Mouse (Mus musculus) adipose tissue, adult 10 weeks (tissue): ENCODE data around the gene Gm11595. TPM values are rescaled to one million over a fixed set of nuclear protein-coding genes. Genes with fewer than 3 reads are reported as not detected.

ENCODE experiments used
- polyA plus RNA-seq: library from polyadenylated mRNA; stranded (reverse); fragments of 350-450 nt; fragmentation: Illumina TruSeq; extraction: RNeasy Lipid Tissue Mini Kit (QIAGEN cat#74804); gene quantifications from one replicate; pipeline ENCODE4 v1.2.3, GENCODE M21; 2014; ENCODE audit warnings: low read depth, low replicate concordance

Gene Gm11595
- polyA plus RNA-seq, result not detected

GRCm38 (mm10) chr11:99772813-99773212 lies at the start of gene Gm11595:
Gene Gm11595 (minus strand): TSS chr11:99772913.

DNA sequence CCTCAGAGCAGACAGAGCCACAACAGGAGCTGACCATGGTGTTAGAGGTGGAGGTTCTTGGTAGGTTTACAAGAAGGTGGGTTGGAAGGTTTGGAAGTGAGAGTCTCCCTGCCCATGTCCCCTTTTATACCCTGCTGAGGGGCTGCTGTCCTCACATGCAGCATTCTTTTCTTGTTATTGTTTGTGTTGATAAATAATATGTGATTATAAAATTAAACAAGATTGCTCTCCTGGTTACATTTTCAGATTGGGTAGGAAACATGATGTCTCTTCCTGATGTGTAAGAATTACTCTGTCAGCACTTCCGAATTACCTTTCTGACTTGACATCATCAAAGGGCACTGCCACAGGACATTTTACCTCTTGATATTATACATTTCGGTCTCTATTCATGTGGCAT lies 42.9 kb upstream of the Gm11595 start, which contains the start of gene Gm11564:
Gm11564 (minus strand) TSS at position 101 of the 400 bp plus-strand sequence.

GRCm38 (mm10) chr11:99809792-99810191 lies 37.1 kb upstream of the Gm11595 start, which contains the start of gene Krtap4-13:
Gene Krtap4-13 (minus strand): TSS chr11:99809892.

DNA sequence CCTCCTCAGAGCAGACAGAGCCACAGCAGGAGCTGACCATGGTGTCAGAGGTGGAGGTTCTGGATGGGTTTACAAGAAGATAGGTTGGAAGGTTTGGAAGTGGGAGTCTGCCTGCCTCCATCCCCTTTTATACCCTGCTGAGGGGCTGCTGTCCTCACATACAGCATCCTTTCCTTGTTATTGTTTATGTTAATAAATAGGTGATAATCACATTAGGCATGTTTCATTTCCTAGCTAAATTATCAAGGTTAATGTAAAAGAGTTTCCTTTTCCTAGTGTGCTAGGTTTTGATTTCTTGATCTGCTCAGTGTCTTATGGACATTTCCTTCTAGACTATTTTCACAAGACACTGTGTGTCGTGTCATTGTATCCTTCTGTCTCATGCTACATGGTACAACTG lies 31.6 kb upstream of the Gm11595 start, which contains the start of gene Gm11554:
Gm11554 (minus strand) TSS at position 101 of the 400 bp plus-strand sequence.

DNA sequence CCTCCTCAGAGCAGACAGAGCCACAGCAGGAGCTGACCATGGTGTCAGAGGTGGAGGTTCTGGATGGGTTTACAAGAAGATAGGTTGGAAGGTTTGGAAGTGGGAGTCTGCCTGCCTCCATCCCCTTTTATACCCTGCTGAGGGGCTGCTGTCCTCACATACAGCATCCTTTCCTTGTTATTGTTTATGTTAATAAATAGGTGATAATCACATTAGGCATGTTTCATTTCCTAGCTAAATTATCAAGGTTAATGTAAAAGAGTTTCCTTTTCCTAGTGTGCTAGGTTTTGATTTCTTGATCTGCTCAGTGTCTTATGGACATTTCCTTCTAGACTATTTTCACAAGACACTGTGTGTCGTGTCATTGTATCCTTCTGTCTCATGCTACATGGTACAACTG lies 26.1 kb upstream of the Gm11595 start, which contains the start of gene Gm11569:
Gm11569 (minus strand) TSS at position 101 of the 400 bp plus-strand sequence.

DNA sequence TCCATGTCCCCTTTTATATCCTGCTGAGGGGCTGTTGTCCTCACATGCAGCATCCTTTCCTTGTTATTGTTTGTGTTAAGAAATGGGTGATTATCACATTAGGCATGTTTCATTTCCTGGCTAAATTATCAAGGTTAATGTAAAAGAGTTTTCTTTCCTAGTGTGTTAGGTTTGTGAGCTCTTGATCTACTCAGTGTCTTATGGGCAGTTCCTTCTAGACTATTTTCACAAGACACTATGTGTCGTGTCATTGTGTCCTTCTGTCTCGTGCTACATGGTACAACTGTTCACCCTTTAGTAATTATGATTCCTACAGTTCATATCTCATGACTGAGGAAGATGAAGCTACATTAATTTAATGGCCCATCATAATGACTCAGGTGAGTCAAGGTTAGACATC lies 20.7 kb upstream of the Gm11595 start, which contains the start of gene Gm11596:
Gm11596 (minus strand) TSS at position 101 of the 400 bp plus-strand sequence.

GRCm38 (mm10) chr11:99784900-99785299 lies 12.2 kb upstream of the Gm11595 start, which contains the start of gene Krtap4-9:
Gene Krtap4-9 (plus strand): TSS chr11:99785200.

DNA sequence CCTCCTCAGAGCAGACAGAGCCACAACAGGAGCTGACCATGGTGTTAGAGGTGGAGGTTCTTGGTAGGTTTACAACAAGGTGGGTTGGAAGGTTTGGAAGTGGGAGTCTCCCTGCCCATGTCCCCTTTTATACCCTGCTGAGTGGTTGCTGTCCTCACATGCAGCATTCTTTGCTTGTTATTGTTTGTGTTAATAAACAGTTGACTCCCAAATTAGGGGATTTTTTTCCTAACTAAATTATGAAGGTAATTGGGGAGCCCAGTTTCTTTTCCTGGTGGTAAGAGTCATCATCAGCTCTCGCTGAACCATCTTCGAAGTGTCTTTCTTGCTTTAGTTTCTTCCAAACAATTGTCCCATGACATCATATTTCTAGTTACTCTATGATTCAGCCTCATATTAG lies 7.9 kb upstream of the Gm11595 start, which contains the start of gene Krtap4-8:
Krtap4-8 (minus strand) TSS at position 101 of the 400 bp plus-strand sequence.

GRCm38 (mm10) chr11:99734190-99734589 lies 38.5 kb downstream of the Gm11595 start, which contains the start of gene Gm14180:
Gene Gm14180 (minus strand): TSS chr11:99734290.

Other genes starting within 250 kb of the Gm11595 start
- not detected for gene Krt40, start 229.8 kb downstream of the Gm11595 start, polyA plus RNA-seq
- 0.48 TPM for gene Krtap3-3, start 222.0 kb downstream of the Gm11595 start, polyA plus RNA-seq
- not detected for gene Krtap3-2, start 216.1 kb downstream of the Gm11595 start, polyA plus RNA-seq
- not detected for gene Gm11939, start 213.4 kb downstream of the Gm11595 start, polyA plus RNA-seq
- gene Krtap3-1, start 206.3 kb downstream of the Gm11595 start, polyA plus RNA-seq, result not detected
- gene Krtap1-5, start 191.9 kb downstream of the Gm11595 start, polyA plus RNA-seq, result not detected
- gene Krtap1-4, start 189.3 kb downstream of the Gm11595 start, polyA plus RNA-seq, result not detected
- not detected for gene Krtap1-3, start 181.6 kb downstream of the Gm11595 start, polyA plus RNA-seq
- not detected for gene Krtap9-3, start 174.8 kb downstream of the Gm11595 start, polyA plus RNA-seq
- gene Gm11938, start 169.6 kb downstream of the Gm11595 start, polyA plus RNA-seq, result not detected
- gene Gm11937, start 162.7 kb downstream of the Gm11595 start, polyA plus RNA-seq, result not detected
- not detected for gene Krtap2-4, start 158.1 kb downstream of the Gm11595 start, polyA plus RNA-seq
- not detected for gene Gm11562, start 152.5 kb downstream of the Gm11595 start, polyA plus RNA-seq
- not detected for gene Krtap4-1, start 144.7 kb downstream of the Gm11595 start, polyA plus RNA-seq
- not detected for gene Krtap4-2, start 137.8 kb downstream of the Gm11595 start, polyA plus RNA-seq
- gene Krtap4-7, start 128.8 kb downstream of the Gm11595 start, polyA plus RNA-seq, result not detected
- gene Gm11555, start 122.7 kb downstream of the Gm11595 start, polyA plus RNA-seq, result not detected
- not detected for gene Gm11563, start 114.0 kb downstream of the Gm11595 start, polyA plus RNA-seq
- not detected for gene Krtap4-6, start 107.0 kb downstream of the Gm11595 start, polyA plus RNA-seq
- not detected for gene Gm14190, start 82.2 kb downstream of the Gm11595 start, polyA plus RNA-seq
- not detected for gene Gm14180, start 38.6 kb downstream of the Gm11595 start, polyA plus RNA-seq
- gene Krtap4-8, start 7.8 kb upstream of the Gm11595 start, polyA plus RNA-seq, result not detected
- not detected for gene Krtap4-9, start 12.3 kb upstream of the Gm11595 start, polyA plus RNA-seq
- not detected for gene Gm11596, start 20.6 kb upstream of the Gm11595 start, polyA plus RNA-seq
- gene Gm11569, start 26.0 kb upstream of the Gm11595 start, polyA plus RNA-seq, result not detected
- not detected for gene Gm11554, start 31.5 kb upstream of the Gm11595 start, polyA plus RNA-seq
- gene Krtap4-13, start 37.0 kb upstream of the Gm11595 start, polyA plus RNA-seq, result not detected
- gene Gm11564, start 42.8 kb upstream of the Gm11595 start, polyA plus RNA-seq, result not detected
- gene 2300003K06Rik, start 65.2 kb upstream of the Gm11595 start, polyA plus RNA-seq, result not detected
- gene Krtap4-16, start 78.7 kb upstream of the Gm11595 start, polyA plus RNA-seq, result not detected
- gene Gm11568, start 85.0 kb upstream of the Gm11595 start, polyA plus RNA-seq, result not detected
- gene Gm11559, start 91.6 kb upstream of the Gm11595 start, polyA plus RNA-seq, result not detected
- not detected for gene Krtap9-1, start 100.5 kb upstream of the Gm11595 start, polyA plus RNA-seq
- not detected for gene Gm11567, start 106.3 kb upstream of the Gm11595 start, polyA plus RNA-seq
- not detected for gene Krtap31-1, start 135.0 kb upstream of the Gm11595 start, polyA plus RNA-seq
- gene Gm11565, start 141.8 kb upstream of the Gm11595 start, polyA plus RNA-seq, result not detected
- gene Krtap31-2, start 163.4 kb upstream of the Gm11595 start, polyA plus RNA-seq, result not detected
- gene Krtap9-5, start 175.6 kb upstream of the Gm11595 start, polyA plus RNA-seq, result not detected
- gene Krtap29-1, start 206.1 kb upstream of the Gm11595 start, polyA plus RNA-seq, result not detected
- gene Krtap16-1, start 213.7 kb upstream of the Gm11595 start, polyA plus RNA-seq, result not detected
- not detected for gene Krtap17-1, start 221.1 kb upstream of the Gm11595 start, polyA plus RNA-seq
- gene Krt33a, start 243.3 kb upstream of the Gm11595 start, polyA plus RNA-seq, result not detected